Mouse (Mus musculus) hindbrain, embryonic 10.5 days (tissue): ENCODE data around the gene Plek2. TPM values are rescaled to one million over a fixed set of nuclear protein-coding genes. Genes with fewer than 3 reads are reported as not detected.

ENCODE experiments used
- DNase-seq: peaks from one replicate; pipeline ENCODE4 v3.0.0-alpha.2; 2017; ENCODE audit warnings: low spot score
- H3K27ac ChIP-seq: fragments of 300-500 bp; sonication (generic); 2 replicates; pipeline ENCODE4 v1.5.1; 2016; ENCODE audit warnings: mild to moderate bottlenecking, moderate library complexity
- H3K27me3 ChIP-seq: fragments of 300-500 bp; sonication (generic); 2 replicates; pipeline ENCODE4 v1.6.1; 2016; ENCODE audit warnings: mild to moderate bottlenecking; ENCODE audit not compliant: poor library complexity, insufficient read depth, severe bottlenecking
- H3K36me3 ChIP-seq: fragments of 300-500 bp; sonication (generic); 2 replicates; pipeline ENCODE4 v1.6.1; 2016; ENCODE audit warnings: mild to moderate bottlenecking, moderate library complexity
- H3K4me1 ChIP-seq: fragments of 300-500 bp; sonication (generic); replicated peaks from 2 replicates; pipeline ENCODE4 v1.6.1; 2016; ENCODE audit warnings: mild to moderate bottlenecking
- H3K4me3 ChIP-seq: fragments of 300-500 bp; sonication (generic); 2 replicates; pipeline ENCODE4 v1.5.1; 2016; ENCODE audit warnings: mild to moderate bottlenecking, moderate library complexity
- H3K9me3 ChIP-seq: fragments of 300-500 bp; sonication (generic); 2 replicates; pipeline ENCODE4 v1.6.1; 2016; ENCODE audit warnings: mild to moderate bottlenecking, moderate library complexity
- WGBS: fragments of 180-500 bp; shearing (Covaris S2); methylation state at CpG from one replicate; pipeline ENCODE4 v1.1.7; 2016; 5-methylcytosine and 5-hydroxymethylcytosine counted together
- polyA plus RNA-seq: library from polyadenylated mRNA; unstranded; fragments of >200 nt; fragmentation: Nextera tagmentation; extraction: Ambion mirVana; gene quantifications from 2 replicates; pipeline ENCODE4 v1.2.1, GENCODE M21; 2016

Plek2 gene
- polyA plus RNA-seq, 1 experiment from 2014 or later: 1.9 TPM

DNA sequence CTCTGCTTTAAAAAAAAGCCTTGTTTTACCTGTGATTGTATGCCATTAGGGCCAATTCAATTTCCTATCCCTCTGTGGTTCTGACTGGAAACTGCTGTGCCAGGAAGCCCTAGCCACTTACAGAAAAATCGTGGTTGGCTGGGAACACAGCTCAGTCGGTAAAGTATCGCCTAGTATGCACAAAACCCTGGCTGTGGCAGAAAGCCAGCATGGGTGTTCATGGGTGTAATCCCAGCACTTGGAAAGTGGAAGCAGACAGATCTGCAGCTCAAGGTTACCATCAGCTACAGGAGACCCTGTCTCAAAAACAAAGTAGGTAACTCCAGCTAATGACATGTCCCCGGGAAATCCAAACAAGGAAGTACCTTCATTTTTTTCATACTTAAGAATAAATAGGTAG lies 66.9 kb downstream of the Plek2 start:
- Histone ChIP-seq H3K36me3 (peaks cover 93% of the 10 kb centered on the region), H3K9me3 (no peaks in the 10 kb centered on the region), H3K27me3 (no peaks in the 10 kb centered on the region), H3K27ac (no peak overlapping the region), H3K4me3 (no peak overlapping the region), H3K4me1 (no peaks in the 10 kb centered on the region)
- WGBS: 91% methylated on average over 4 of the region's 4 CpGs
- DNase-seq: no peak

Other genes with a start within 250 kb of the Plek2 start
- 0.41 TPM in 1 of 2 replicates, not detected in the other for gene Fam71d, start 215.4 kb downstream of the Plek2 start, polyA plus RNA-seq
- 15.4 and 29.7 TPM in 2 replicates for gene Mpp5, start 158.1 kb downstream of the Plek2 start, polyA plus RNA-seq
- gene Atp6v1d, start 45.3 kb downstream of the Plek2 start, polyA plus RNA-seq: 71.2 and 82.0 TPM in 2 replicates
- gene Eif2s1, start 45.1 kb downstream of the Plek2 start, polyA plus RNA-seq: 217 and 297 TPM in 2 replicates
- 4.5 and 7.3 TPM in 2 replicates for gene Tmem229b, start 100.7 kb upstream of the Plek2 start, polyA plus RNA-seq
- gene Plekhh1, start 122.2 kb upstream of the Plek2 start, polyA plus RNA-seq: 6.7 TPM in 2 replicates
- gene Pigh, start 182.7 kb upstream of the Plek2 start, polyA plus RNA-seq: 28.6 and 32.4 TPM in 2 replicates
- gene Arg2, start 223.8 kb upstream of the Plek2 start, polyA plus RNA-seq: 4.4 TPM in 2 replicates